Mouse (Mus musculus) layer of hippocampus, adult 8-10 months (tissue): ENCODE measurements at regions not wholly inside any gene's neighbourhood (a gene's known extent, or its start where the extent isn't known, plus 50 kb on each side); places are given as distances from the start of the nearest gene placed in this dataset.

Experiments
- DNase-seq, 2 experiments: peaks; one replicate each; pipeline ENCODE4 v3.0.0; 2022; ENCODE audit warnings: low spot score in 2 of 2

DNA sequence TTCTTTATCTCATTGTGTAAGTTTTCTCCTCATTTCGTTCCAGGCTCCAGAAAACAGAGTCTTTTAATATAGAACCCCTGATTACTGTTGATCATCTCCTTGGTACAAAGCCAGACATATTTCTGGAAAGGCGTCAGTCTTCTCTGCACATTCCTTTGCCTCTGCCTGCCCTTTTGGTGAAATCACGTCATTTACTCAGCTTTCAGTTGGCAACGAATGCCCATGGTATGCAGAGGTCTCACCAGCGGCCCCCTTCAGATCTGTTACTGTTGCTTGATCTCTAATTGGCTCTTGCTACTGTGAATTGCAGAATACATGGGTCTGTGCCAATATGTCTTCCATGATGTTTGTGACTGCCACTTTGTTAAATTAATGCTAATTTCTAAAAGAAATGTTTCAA, 412.0 kb upstream of the Pitx2 start:
- no peak for DNase-seq

DNA sequence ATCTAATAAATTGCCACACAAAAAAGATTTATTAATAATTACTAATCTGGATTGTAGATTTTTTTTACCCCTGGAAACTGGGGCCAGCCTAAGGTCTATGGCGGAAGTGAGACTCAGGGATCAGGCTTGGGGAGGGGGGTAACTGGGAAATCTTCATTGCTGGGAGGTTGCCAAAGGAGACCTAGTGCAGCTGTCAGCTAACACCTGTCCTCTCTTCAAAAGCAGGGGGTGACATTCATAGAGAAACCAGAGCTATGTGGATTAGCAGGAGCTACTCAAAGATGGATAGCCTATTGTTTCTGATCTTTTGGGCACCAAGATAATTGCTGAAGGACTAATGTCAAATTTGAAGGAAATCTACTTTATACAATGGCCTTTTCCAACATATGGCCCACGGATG, 403.7 kb upstream of the Pitx2 start:
- no peak for DNase-seq

DNA sequence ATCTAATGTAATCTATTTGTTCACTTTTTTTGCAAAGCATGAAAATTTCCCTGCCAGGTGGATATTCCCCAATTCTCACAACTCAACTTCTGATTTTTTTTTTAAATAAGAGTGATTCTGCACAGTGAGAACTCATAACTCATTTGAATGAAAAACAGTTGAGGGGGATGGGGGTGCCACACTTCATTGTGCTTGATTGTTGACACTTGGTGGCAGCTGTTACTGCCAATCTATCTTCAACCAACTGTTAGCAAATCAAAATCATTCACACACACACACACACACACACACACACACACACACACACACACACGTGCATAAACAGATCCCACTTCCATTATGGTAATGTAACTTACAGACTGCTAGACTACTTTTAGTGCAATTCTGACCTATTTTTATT, 401.8 kb upstream of the Pitx2 start:
- no peak for DNase-seq

DNA sequence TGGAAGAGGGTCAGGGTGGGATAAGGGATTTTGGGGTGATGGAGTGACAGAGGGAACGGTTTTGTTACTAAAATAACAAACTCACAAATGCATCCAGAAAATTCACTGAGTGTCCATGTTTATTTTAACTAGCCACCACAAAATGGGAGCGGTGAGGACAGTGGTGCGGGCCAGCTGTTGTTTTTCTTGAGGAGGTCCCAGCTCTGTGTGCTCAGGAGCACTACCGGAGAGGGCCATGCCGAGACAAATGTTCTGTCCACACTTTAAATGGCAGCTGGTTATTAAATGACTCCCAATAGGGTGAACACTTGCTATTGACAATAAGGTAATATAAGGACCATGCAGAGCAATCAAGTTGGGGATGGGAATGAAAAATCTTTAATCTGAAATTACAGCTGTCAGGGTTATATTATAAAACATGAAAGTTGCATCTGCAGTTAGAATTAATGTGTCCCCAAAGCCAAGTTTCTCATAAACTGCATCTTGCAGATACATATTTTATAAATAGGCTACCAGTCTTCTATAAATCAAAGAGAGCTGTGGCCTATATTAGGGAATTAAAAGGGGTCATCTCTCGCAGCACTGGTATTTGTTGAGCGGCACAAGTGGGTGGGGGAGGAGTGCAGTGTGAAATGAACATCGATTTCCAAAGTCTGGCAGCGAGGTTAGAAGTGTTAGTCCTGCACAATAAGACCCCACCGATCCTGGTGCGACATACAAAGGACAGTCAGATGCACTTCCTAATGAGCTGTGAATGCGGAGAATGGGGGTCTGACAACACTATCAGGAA, 370.1 kb upstream of the Pitx2 start:
- DNase-seq, result no peak

DNA sequence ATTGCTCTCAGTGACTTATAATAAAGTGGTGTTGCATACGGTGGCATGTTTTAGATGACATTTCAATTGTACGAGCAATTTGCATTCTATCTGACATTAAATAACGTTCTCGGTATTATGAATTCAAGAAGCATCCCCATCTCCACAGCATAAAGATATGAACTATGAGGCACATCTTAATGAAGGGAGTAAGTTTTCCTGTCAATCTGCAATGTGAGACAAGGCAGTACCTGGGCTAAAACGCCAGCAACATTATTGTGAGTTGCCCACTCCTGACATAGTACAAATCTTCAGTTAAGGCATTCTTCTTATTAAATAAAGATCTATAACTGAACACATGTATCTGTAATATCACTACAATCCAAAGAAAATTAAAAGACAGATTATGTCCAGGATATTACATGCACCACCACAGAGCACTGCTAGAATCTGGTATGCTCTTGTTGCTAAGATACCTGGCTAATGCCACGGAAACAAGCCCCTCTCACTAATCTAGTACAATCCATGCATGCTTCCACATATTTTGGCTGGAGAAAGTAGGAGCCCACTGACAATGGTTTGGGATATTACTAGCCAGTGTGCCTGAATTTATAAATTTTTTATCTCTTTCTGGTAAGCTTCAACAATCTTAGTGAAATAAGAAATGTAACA, 349.2 kb upstream of the Pitx2 start:
- no peak for DNase-seq

DNA sequence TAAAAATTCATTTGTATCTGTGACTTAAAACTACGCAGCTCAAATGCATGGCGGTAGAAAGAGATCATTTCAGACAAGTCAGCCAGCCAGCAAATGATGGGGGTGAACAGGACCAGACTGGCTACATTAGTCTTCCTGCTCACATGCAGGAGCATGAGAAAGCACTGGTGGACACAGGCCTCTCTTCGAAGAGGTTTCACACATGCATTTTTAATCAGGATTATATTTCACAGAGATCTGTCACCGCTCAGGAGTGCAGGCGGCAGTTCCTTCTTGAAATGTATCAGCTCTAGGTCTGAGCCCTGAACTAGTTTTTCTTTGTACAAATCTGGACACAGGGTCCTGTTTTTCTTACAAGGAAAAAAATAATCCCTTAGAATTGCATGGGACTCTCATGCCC, 343.2 kb upstream of the Pitx2 start:
- DNase-seq, result no peak

DNA sequence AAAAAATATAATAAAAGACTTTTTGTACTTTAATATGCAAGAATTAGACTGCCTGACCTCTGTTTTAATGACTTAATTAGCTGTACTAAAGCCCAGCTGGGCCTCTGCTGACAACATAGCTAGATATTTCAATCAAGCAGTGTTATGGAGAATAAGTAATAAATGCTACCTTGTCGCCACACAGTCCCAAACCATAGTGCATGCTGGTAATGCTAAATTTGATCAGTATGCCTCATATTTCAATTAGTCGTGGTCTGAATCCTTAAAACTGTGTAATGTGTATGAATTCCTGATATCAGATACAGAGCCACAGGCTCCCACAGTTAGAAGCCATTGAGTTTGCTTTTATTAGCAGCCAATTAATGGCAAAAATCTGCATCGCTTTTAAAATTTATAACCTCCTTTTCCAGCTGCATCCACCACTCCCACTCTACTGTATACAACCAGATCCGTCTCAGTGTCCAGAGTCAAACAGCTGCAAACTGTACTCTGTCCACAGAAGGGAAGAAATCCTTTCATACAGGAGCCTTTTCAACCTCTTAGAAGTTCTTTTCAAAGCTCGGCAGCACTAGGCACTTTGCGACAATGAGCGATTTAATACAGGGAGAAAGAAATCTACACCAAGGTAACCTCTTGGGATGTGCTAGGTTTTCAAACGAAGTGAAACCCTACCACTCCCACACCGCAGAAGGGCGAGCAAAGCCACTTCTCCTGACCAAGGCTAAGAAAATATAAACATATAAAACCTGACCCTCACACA, 317.8 kb upstream of the Pitx2 start:
- DNase-seq, result no peak

DNA sequence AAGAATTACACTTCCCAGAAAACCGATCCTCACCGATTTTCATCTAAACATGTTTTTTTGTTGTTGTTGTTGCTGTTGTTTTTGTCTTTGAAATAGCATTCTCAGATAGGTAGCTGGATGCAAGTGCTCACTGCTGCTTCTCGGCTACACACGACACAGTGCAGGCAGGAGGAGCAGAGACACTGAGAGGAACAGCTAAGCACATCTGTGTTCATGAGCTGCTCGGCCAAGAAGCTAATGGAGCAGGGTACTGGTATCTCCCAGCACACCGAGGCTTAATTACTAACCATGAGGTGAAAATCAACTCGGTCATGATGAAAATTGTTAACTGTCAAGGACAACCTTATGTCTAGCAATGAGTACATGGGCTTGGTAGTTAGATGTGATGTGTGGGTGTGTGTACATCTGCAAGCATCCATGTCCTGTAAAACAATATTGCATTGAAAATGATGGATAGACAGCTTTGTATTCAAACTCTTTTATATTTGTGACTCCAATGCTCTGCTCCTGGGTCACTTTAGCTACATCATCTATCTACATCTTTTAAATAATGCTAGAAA, 316.0 kb upstream of the Pitx2 start:
- no peak for DNase-seq

DNA sequence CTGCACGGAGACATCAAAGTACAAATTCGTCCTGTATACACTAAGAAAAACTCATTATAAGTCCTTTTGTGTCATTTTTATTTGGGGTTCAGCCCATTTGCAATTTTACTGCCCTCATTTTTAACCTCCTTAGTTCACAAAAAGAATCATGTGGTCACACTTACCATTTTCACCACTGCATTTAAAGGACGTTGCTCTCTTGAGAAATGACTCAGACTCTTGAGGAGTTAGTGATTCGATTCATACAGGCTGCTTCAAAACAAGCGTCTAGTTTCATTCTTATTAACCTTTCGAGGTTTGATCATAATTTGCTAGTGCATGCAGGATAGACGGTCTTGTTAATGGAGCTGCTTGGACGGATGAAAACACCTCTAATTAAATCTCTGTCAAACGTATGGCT, 313.0 kb upstream of the Pitx2 start:
- DNase-seq, result no peak

DNA sequence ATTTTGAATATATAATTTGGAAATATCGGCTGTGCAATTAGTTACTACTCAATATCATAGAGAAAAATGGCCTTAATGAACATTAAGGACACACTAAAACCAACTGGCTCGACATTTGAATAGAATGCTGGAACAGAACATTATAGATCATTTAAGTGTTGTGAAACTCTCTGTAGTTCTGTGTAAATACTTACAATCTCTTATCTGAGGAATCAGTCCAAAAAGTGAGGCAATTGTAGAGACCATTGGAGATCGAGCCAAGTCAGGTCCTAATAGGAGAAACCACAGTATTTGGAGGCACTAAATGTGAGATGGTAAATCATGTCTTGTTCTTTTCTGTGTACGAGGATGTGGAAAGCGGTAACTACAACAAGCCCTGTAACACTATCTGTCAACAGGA, 308.6 kb upstream of the Pitx2 start:
- no peak for DNase-seq

DNA sequence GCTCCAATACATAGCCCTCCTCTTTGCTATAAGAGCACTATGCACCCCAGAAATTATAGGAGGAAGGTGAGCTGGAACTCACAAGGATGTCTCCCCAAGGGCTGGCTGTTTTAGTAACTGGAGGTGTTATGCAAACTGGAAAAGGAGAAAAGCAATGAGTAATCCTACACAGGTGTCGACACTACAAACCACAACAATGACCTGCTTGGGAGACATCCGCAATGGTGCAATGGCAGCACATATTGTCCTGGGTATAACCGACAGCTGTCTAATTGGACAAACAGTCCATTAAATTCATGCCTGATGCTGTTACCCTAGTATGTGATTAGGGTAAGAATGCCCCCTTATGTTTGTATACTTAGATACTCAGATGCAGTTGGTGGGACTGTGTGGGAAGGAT, 303.1 kb upstream of the Pitx2 start:
- no peak for DNase-seq

DNA sequence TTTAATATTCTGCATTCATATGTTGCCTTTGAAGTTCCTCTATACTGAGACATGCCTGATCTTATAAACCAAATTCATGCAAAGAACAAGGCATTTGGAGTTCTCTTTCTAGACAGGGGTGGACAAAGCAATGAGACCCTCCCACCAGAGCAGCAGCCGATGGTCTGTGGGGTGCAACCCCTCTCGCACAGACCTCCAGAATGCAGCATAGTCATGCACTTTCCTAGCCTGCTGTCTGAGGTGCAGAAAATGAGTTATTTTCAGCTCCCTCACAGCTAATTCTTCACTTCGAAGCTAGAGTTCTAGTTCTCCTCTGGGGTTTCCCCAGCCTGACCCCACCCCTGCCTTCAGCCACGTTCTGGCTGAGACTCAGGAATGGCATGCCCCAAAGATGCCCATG, 288.6 kb upstream of the Pitx2 start:
- DNase-seq, result no peak

DNA sequence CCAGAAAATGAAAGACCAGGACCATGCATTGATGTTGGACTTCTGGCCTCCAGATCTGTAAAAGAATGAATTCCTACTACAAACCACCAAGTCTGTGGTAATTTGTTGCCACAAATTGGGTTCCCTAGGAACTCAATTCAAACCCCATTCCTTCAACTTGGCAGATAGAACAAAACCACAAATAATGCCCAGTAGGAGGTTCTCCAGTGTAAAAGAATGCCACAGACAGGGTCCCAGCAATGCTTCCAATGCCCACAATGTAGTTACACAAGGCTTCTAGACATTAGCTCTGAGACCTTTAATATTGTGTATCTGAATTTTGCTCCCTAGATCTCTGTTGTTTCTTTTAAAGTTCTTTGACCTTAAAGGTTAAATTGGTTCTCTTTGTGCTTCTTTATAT, 278.2 kb upstream of the Pitx2 start:
- DNase-seq, result no peak

DNA sequence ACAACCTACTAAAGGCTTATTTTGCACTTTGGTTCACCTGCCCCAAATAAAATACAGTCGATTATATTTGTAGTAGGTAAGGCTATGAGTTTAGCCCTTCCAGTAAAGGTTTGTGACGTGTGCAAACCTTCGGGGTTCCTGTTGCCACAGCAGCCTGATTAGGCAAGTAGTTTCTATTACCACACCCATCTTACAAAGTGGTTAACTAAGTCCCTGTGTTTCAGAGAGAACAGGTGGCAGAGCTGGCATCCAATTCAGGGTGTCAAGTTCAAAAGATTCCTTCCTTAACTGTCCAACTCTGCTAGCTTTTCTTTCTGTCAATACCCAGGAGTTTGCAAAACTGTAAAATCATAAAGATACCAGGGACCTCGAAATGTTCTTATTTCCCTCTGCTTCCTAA, 277.5 kb upstream of the Pitx2 start:
- no peak for DNase-seq

DNA sequence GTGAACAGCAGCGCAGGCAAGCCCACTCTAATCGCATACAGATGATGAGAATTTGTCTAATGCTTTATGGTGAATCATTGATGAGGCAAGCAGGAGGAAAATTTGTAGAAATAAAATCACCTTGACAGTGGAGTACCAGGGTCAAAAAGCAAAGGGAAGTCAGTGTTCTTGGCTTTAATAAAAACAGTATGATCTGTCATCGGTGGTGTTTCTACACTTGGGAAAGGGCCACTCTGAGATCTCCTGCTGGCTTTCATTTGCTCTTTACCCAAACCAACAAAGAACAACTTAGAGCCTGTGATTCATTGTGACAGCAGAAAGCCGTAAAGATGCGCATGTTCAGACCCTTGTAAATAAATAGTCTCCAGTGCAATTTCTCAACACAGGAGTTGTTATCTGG, 261.1 kb upstream of the Pitx2 start:
- no peak for DNase-seq

DNA sequence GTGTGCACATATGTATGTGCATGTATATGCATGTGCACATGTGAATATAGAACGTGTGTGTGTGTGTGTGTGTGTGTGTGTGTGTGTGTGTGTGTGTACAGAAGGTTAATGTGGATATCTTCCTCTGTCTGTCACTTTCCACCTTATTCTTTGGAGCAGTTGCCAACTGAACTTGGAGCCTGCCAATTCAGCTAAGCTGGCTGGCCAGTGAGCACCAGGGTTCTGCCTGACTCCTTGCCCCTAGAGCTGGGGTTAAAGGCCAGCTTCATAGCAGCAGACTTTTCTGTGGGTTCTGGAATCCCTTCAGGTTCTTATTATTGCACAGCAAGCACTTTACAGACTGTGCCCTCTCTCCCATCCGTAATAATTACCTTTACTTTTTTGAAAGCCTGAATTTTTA, 258.5 kb upstream of the Pitx2 start:
- DNase-seq, result no peak

DNA sequence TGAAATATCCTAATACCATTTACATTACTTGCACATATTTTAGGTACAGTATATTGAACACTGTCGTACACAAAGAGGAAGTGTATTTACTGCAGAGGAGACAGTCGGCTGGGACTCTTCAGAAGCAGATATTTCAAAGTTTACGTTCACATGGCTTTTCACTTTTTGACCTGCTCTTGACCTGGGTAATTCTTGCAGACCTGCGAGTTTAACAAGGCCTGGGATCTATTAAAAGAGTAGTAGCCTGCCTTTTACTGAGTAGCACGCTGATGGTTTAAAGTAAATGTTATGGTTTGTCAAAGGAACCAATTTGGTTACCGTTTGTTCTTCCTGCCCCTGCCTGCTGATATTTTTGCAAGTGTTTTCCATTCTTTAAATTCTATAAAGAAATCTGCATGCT, 255.0 kb upstream of the Pitx2 start:
- no peak for DNase-seq

DNA sequence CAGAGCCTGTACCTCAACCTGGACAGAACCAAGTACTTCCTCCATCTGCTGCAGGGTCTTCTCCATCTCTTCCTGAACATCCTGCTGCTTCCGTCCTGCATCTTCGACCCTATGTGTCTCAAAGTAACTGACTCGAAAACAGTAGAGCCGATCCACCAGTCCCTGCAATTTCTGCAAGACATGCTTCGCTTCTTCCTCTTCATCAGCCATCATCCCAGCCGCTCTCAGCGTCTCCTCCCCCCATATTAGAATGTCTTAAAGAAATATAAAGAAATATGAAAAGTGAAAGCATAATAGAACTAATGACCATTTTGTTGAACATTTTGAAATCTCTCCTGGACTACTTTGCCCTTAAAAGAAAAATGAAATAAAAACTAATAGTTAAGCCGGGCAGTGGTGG, 244.8 kb upstream of the Pitx2 start:
- no peak for DNase-seq

DNA sequence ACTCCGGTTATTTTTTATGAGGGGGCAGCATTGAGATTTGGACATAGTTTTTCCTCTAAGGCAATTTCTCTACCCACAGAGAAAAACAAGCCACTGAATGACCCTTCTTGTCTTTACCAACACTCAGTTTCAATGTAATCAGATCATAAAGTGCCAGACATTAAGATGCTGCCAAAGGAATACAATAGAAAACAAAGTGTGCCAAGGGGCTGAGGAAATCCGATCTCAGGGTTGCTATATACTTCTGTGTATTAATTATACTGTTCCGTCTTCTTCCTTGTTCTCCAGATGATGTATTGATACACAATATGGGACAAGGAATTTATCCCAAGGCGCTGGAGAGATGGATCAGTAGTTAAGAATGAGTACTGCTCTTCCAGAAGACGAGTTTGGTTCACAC, 222.9 kb upstream of the Pitx2 start:
- no peak for DNase-seq

DNA sequence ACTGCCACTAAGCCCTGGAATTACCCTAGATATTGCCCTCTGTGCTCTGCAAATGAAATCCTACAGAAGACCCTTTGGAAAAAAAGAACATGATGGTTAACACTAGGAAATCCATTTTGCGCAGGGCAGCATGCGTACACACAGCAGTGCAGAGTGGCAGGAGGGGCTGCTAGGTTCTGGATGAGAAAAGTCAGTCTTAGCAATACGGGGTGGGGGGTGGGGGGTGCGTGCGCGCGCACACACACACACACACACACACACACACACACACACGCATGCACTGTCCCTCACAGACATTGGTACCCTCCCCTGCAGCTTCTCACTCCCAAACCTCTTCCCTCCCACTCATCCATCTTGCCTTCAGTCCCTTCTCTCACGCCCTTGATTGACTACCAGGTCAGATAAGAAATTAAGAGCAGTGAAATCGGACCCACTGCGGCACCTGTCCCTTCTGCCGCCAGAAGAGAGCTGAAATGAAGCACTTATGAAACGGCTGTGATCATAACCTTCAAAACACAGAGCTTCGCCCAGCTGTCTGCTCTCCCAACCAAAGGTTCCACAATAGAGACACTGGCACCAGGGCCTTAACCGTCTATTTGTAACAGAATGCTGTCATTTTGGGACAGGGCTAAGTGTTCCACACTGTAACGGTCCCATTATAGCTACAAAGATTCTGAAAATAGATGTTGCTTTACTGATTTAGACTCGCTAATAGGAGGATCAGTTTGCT, 209.3 kb upstream of the Pitx2 start:
- peak in 1 of 2 experiments; percentile 2 for DNase-seq

DNA sequence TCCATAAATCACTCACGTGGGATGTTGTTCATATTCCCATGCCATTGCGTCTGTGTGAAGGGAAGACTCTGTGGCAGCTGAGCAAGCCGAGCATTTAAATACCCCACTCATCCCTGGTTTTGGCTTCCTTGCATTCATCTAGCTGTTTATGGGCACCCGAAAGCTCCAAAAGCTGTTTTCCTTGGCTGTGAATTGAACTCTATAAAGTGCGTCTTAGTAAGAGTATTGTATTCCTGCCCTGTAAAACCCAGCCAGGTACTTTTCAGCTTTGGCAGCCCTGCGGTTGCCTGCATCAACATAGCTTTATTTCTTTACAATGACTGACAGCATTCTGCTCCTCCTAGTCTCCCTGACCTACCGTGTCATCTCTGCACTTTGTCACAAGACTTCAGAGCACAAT, 196.8 kb upstream of the Pitx2 start:
- no peak for DNase-seq

DNA sequence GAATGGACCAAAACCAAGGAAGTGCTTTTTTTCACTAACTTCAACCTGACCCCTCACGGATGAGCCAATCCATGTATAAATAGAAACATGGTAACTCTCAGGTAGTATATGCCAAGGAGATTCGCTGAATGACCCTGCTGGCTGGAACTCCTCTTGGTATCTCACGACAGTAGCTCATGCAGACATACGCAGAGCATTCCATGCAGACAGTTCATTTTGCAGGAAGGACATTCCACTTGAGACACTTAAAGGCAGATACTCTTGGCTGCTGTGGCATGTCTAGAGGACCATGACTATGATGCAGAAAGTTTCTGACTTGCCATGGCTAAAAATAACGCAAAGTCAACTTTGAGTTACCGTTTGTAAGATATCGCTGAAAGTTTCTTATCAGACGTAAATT, 195.6 kb upstream of the Pitx2 start:
- no peak for DNase-seq
